Comparison of ENCODE assay signal across 25 mouse cellular contexts in the genomic region with DNA sequence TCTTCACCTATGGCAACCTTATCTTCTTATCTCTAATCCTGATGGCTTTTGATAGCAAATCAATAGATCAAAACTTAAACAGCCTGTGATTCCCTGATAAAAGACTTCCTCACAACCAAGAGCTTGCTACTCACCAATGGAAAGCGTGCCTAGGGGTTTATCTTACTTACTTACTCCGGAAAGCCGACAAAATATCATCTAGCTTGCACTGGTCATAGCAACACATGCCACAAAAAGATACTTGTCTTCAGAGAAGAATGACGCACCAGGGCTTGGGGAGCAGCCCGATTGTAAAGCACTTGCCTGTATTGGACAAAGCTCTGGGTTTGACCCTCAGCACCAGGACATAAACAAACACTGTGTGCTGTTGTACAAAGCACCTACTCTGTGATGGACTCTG. TPM values are rescaled to one million over a fixed set of nuclear protein-coding genes. Genes with fewer than 3 reads are reported as not detected.
A peak's percentile ranks its signal among the peaks of the same experiment; 100 is the strongest.
DNase-seq lines count a peak whose midpoint lies in the region; ATAC-seq and TF ChIP-seq lines count a peak whose summit lies in the region.
"Had no signal": no experiment of that assay in that cellular context is flagged by ENCODE, and none has a peak within 500 bp of the region (broad histone marks: within the 10 kb centered on the region; RNA-seq: fewer than 3 reads in every experiment).

No protein-coding gene starts in this region.

- H3K4me1 ChIP-seq in heart, embryonic 12.5 days (replicated peaks) = peaks cover 20% of the 10 kb centered on the region
- peaks cover 2% of the 10 kb centered on the region for H3K4me1 ChIP-seq in midbrain, embryonic 11.5 days (ENCODE audit: control insufficient read depth, insufficient read depth, low read length)
- peaks cover 10% of the 10 kb centered on the region for H3K4me1 ChIP-seq in midbrain, embryonic 16.5 days (ENCODE audit: control insufficient read depth, insufficient read depth, low read length)
- peaks cover 13 to 29% of the 10 kb centered on the region in 2 experiments for H3K4me1 ChIP-seq in MEL (ENCODE audit: control insufficient read depth in 1 of 2, insufficient read depth in 2 of 2, low read length in 2 of 2)

- H3K9me3 ChIP-seq in heart, embryonic 12.5 days (replicated peaks) = no peaks in the 10 kb centered on the region
- no peaks in the 10 kb centered on the region for H3K9me3 ChIP-seq in midbrain, embryonic 11.5 days (ENCODE audit: control insufficient read depth, low read length)
- H3K9me3 ChIP-seq in midbrain, embryonic 16.5 days (replicated peaks; ENCODE audit: control insufficient read depth, low read length, poor library complexity, severe bottlenecking) = no peaks in the 10 kb centered on the region
- H3K9me3 ChIP-seq in MEL (replicated peaks; ENCODE audit: insufficient read depth, low read length) = no peaks in the 10 kb centered on the region
- H3K9me3 ChIP-seq: embryonic facial prominence, embryonic 12.5 days; embryonic facial prominence, embryonic 15.5 days; heart, embryonic 13.5 days; hindbrain, embryonic 10.5 days; hindbrain, embryonic 13.5 days; intestine, embryonic 15.5 days had no signal

- 68% methylated on average over 5 of the region's 5 CpGs for WGBS in heart, embryonic 12.5 days
- WGBS in midbrain, embryonic 11.5 days = 88% methylated on average over 5 of the region's 5 CpGs
- 85% methylated on average over 5 of the region's 5 CpGs for WGBS in midbrain, embryonic 16.5 days

- TF ChIP-seq RAD21 in MEL (IDR thresholded peaks at IDR 0.05; ENCODE audit: low read depth, low read length) = no peak

- H3K4me2 ChIP-seq in heart, embryonic 12.5 days = no peak overlapping the region
- H3K4me2 ChIP-seq in midbrain, embryonic 11.5 days = no peak overlapping the region
- no peak overlapping the region for H3K4me2 ChIP-seq in midbrain, embryonic 16.5 days (ENCODE audit: low read length)
- H3K4me2 ChIP-seq: embryonic facial prominence, embryonic 12.5 days; embryonic facial prominence, embryonic 15.5 days; heart, embryonic 13.5 days; hindbrain, embryonic 13.5 days; intestine, embryonic 15.5 days had no signal

- H3K4me3 ChIP-seq in heart, embryonic 12.5 days = no peak overlapping the region
- H3K4me3 ChIP-seq in midbrain, embryonic 11.5 days (ENCODE audit: low read depth, low read length) = no peak overlapping the region
- no peak overlapping the region for H3K4me3 ChIP-seq in midbrain, embryonic 16.5 days (ENCODE audit: low read depth, low read length)
- H3K4me3 ChIP-seq in MEL (ENCODE audit: control insufficient read depth in 1 of 2, insufficient read depth in 1 of 2, low read depth in 2 of 2, low read length in 2 of 2) = no peak overlapping the region
- H3K4me3 ChIP-seq: embryonic facial prominence, embryonic 12.5 days; embryonic facial prominence, embryonic 15.5 days; gastrocnemius, adult 2 months; heart, embryonic 13.5 days; hindbrain, embryonic 10.5 days; hindbrain, embryonic 13.5 days; intestine, embryonic 15.5 days had no signal

- TF ChIP-seq EP300 in MEL (IDR thresholded peaks at IDR 0.05; ENCODE audit: low read depth in 1 of 2, low read length in 2 of 2) = peak; percentile 86 to 87

- DNase-seq in heart, postnatal 10 days = no peak
- DNase-seq in midbrain, embryonic 11.5 days (ENCODE audit: low spot score, missing footprints) = peak; percentile 4
- DNase-seq in MEL (ENCODE audit: low read depth, low spot score) = peak; percentile 76
- DNase-seq in thymus, postnatal 0 days (ENCODE audit: low spot score) = no peak
- DNase-seq: adrenal gland, adult 2 months; adrenal gland, postnatal 14 days; cerebellum, adult 11 months; cerebellum, adult 2 months; cerebellum, adult 9-11 months; cerebellum, postnatal 25 days; forebrain, postnatal 0 days; gastrocnemius, adult 2 months; gastrocnemius, postnatal 14 days; heart, adult 11 months; heart, postnatal 36 days had no signal

- H3K27me3 ChIP-seq in heart, embryonic 12.5 days (replicated peaks) = no peaks in the 10 kb centered on the region
- H3K27me3 ChIP-seq in midbrain, embryonic 11.5 days (ENCODE audit: control insufficient read depth, insufficient read depth, low read length) = 0 out of 2 replicates have a peak, but pooled peaks cover 2% of the 10 kb centered on the region
- H3K27me3 ChIP-seq in midbrain, embryonic 16.5 days (ENCODE audit: control insufficient read depth, insufficient read depth, low read depth, low read length) = no peaks in the 10 kb centered on the region
- no peaks in the 10 kb centered on the region for H3K27me3 ChIP-seq in MEL (ENCODE audit: control insufficient read depth in 1 of 2, insufficient read depth in 2 of 2, low read length in 2 of 2)
- H3K27me3 ChIP-seq: heart, embryonic 13.5 days; intestine, embryonic 15.5 days had no signal

- H3K27ac ChIP-seq in heart, embryonic 12.5 days (ENCODE audit: poor library complexity, severe bottlenecking) = no peak overlapping the region
- H3K27ac ChIP-seq in midbrain, embryonic 11.5 days (ENCODE audit: low read depth, low read length) = no peak overlapping the region
- H3K27ac ChIP-seq in midbrain, embryonic 16.5 days (ENCODE audit: low read length) = no peak overlapping the region
- H3K27ac ChIP-seq in MEL (ENCODE audit: control insufficient read depth, low read depth, low read length) = peak overlapping the region; percentile 72
- H3K27ac ChIP-seq: embryonic facial prominence, embryonic 12.5 days; embryonic facial prominence, embryonic 15.5 days; gastrocnemius, adult 2 months; heart, embryonic 13.5 days; hindbrain, embryonic 10.5 days; hindbrain, embryonic 13.5 days; intestine, embryonic 15.5 days had no signal

- H3K9ac ChIP-seq in heart, embryonic 12.5 days = 0 out of 2 replicates have a peak overlapping the region, but pooled peaks have one; percentile 7
- no peak overlapping the region for H3K9ac ChIP-seq in midbrain, embryonic 11.5 days (ENCODE audit: low read length)
- no peak overlapping the region for H3K9ac ChIP-seq in midbrain, embryonic 16.5 days (ENCODE audit: low read depth, low read length)
- no peak overlapping the region for H3K9ac ChIP-seq in MEL (ENCODE audit: control insufficient read depth, low read depth, low read length, poor library complexity, severe bottlenecking)
- H3K9ac ChIP-seq: embryonic facial prominence, embryonic 12.5 days; embryonic facial prominence, embryonic 15.5 days; forebrain, postnatal 0 days; heart, embryonic 13.5 days; hindbrain, embryonic 13.5 days; intestine, embryonic 15.5 days had no signal

- H3K36me3 ChIP-seq in heart, embryonic 12.5 days = 0 out of 2 replicates have a peak, but pooled peaks cover 5% of the 10 kb centered on the region
- no peaks in the 10 kb centered on the region for H3K36me3 ChIP-seq in midbrain, embryonic 11.5 days (ENCODE audit: control insufficient read depth, insufficient read depth, low read length)
- no peaks in the 10 kb centered on the region for H3K36me3 ChIP-seq in midbrain, embryonic 16.5 days (ENCODE audit: control insufficient read depth, insufficient read depth, low read length)
- peaks cover 2 to 48% of the 10 kb centered on the region in 2 experiments; a peak in 3 of 4 replicates for H3K36me3 ChIP-seq in MEL (ENCODE audit: control insufficient read depth in 1 of 2, insufficient read depth in 2 of 2, low read length in 2 of 2)
- H3K36me3 ChIP-seq: embryonic facial prominence, embryonic 12.5 days; embryonic facial prominence, embryonic 15.5 days; hindbrain, embryonic 10.5 days; hindbrain, embryonic 13.5 days; intestine, embryonic 15.5 days had no signal

- peaks cover 38% of the 10 kb centered on the region for H3K79me2 ChIP-seq in MEL (ENCODE audit: control insufficient read depth, insufficient read depth, low read length, poor library complexity)

- intact Hi-C loops in heart, postnatal 10 days (cut with DNase I) = no loop called here

- no peak for TF ChIP-seq CTCF in MEL (IDR thresholded peaks at IDR 0.05 in 2 of 3, conservative IDR thresholded peaks at IDR 0.05 in 1 of 3; ENCODE audit: control insufficient read depth in 1 of 3, insufficient read depth in 1 of 3, low read depth in 2 of 3, low read length in 3 of 3, poor library complexity in 1 of 3, severe bottlenecking in 1 of 3)

- no peak for TF ChIP-seq POLR2A in MEL (IDR thresholded peaks at IDR 0.05; ENCODE audit: control insufficient read depth in 1 of 2, insufficient read depth in 1 of 2, low read depth in 1 of 2, low read length in 2 of 2, poor library complexity in 1 of 2)

- no peak for ATAC-seq in heart, embryonic 12.5 days (ENCODE audit: insufficient number of reproducible peaks, low FRiP score)
- ATAC-seq in midbrain, embryonic 11.5 days (ENCODE audit: low FRiP score) = no peak
- no peak for ATAC-seq in midbrain, embryonic 16.5 days
- ATAC-seq: forebrain, embryonic 14.5 days; forebrain, postnatal 0 days; hindbrain, embryonic 16.5 days; intestine, embryonic 15.5 days had no signal

TF ChIP-seq in MEL, 35 proteins besides CTCF, POLR2A, EP300 and RAD21 (continues in another document):
- no peak for TF ChIP-seq JUND (IDR thresholded peaks at IDR 0.05; ENCODE audit: low read depth, low read length)
- TF ChIP-seq NELFE (IDR thresholded peaks at IDR 0.05; ENCODE audit: low read depth, low read length) = no peak
- no peak for TF ChIP-seq MEF2A (IDR thresholded peaks at IDR 0.05; ENCODE audit: extremely low read depth, insufficient replicate concordance, low read depth, low read length, poor library complexity, severe bottlenecking)
- TF ChIP-seq MAZ (IDR thresholded peaks at IDR 0.05; ENCODE audit: low read depth, low read length) = no peak
- TF ChIP-seq MYC (IDR thresholded peaks at IDR 0.05; ENCODE audit: low read depth, low read length) = 0 out of 2 replicates have a peak, but pooled peaks have one; percentile 45
- TF ChIP-seq ZKSCAN1 (IDR thresholded peaks at IDR 0.05; ENCODE audit: low read depth, low read length) = 0 out of 2 replicates have a peak, but pooled peaks have one; percentile 61
- no peak for TF ChIP-seq TBP (IDR thresholded peaks at IDR 0.05; ENCODE audit: low read depth, low read length)
- TF ChIP-seq MAFK (IDR thresholded peaks at IDR 0.05; ENCODE audit: borderline replicate concordance, low read depth, low read length) = no peak
- TF ChIP-seq TCF12 (IDR thresholded peaks at IDR 0.05; ENCODE audit: low read depth, low read length) = peak; percentile 87
- no peak for TF ChIP-seq GABPA (IDR thresholded peaks at IDR 0.05; ENCODE audit: low read depth, low read length)
- 0 out of 2 replicates have a peak, but pooled peaks have one; percentile 19 for TF ChIP-seq MAX (IDR thresholded peaks at IDR 0.05; ENCODE audit: low read length)
- TF ChIP-seq POLR2AphosphoS2 (IDR thresholded peaks at IDR 0.05; ENCODE audit: low read length) = no peak

RNA-seq across cellular contexts. Expression of a gene that starts 4.6 kb away (rescaled TPM):
- polyA plus RNA-seq in heart, embryonic 12.5 days (2016; fragmentation: Nextera tagmentation; extraction: Ambion mirVana) = 193 and 196 TPM in 2 replicates
- total RNA-seq in heart, postnatal 10 days (2021) = 10 to 100 TPM; 67.3 to 78.2 TPM
- polyA plus RNA-seq in midbrain, embryonic 11.5 days (2014; fragmentation: Nextera tagmentation; extraction: Ambion mirVana) = 33.5 and 34.7 TPM in 2 replicates
- 470 and 501 TPM in 2 replicates for polyA plus RNA-seq in midbrain, embryonic 16.5 days (2015; fragmentation: Nextera tagmentation; extraction: Ambion mirVana)
- total RNA-seq in MEL (2012; rRNA removed) = 53.3 and 103 TPM in 2 replicates
- polyA plus RNA-seq in MEL (2012; ENCODE audit: insufficient read depth in 1 of 2, insufficient read length in 2 of 2, low read depth in 1 of 2, low replicate concordance in 2 of 2, missing spikeins in 1 of 2) = 100 to 1,000 TPM in 1 of 2 experiments, not detected in 1; 175 TPM
- 61.7 and 67.7 TPM in 2 replicates for polyA plus RNA-seq in thymus, postnatal 0 days (2015; fragmentation: Nextera tagmentation; extraction: Ambion mirVana)

Comparison
In these comparisons a context has a peak if more than half of its experiments do, and no peak if none do; other contexts are left out.
1. DNase-seq: peak in midbrain, embryonic 11.5 days (single experiment) and MEL (single experiment); none in heart, postnatal 10 days (0 of 2) and thymus, postnatal 0 days (single experiment).